Mouse (Mus musculus) midbrain, embryonic 12.5 days (tissue): ENCODE measurements around the gene Sec23b. TPM values are rescaled to one million over a fixed set of nuclear protein-coding genes. Genes with fewer than 3 reads are reported as not detected.
"Not testable (repeated sequence)": the region's sequence is repeated elsewhere in the genome, so short reads cannot be mapped to it uniquely, and the experiment has no call there.

ENCODE experiments used
- ATAC-seq: fragments of 200-750 bp; cut with Nextera tagmentation; 2 replicates; pipeline ENCODE4 v1.8.0; 2017; ENCODE audit warnings: low read depth, moderate TSS enrichment, moderate library complexity; ENCODE audit not compliant: low FRiP score
- H3K27ac ChIP-seq: fragments of 300-500 bp; sonication (generic); replicated peaks from 2 replicates; pipeline ENCODE4 v1.5.1; 2016; ENCODE audit warnings: mild to moderate bottlenecking
- H3K27me3 ChIP-seq: fragments of 300-500 bp; sonication (generic); 2 replicates; pipeline ENCODE4 v1.6.1; 2016; ENCODE audit warnings: mild to moderate bottlenecking
- H3K36me3 ChIP-seq: fragments of 300-500 bp; sonication (generic); 2 replicates; pipeline ENCODE4 v1.6.1; 2016
- H3K4me1 ChIP-seq: fragments of 300-500 bp; sonication (generic); 2 replicates; pipeline ENCODE4 v1.6.1; 2016
- H3K4me2 ChIP-seq: fragments of 300-500 bp; sonication (generic); replicated peaks from 2 replicates; pipeline ENCODE4 v1.6.1; 2016; ENCODE audit warnings: mild to moderate bottlenecking, moderate library complexity
- H3K4me3 ChIP-seq: fragments of 300-500 bp; sonication (generic); 2 replicates; pipeline ENCODE4 v1.5.1; 2016; ENCODE audit warnings: mild to moderate bottlenecking
- H3K9ac ChIP-seq: fragments of 300-500 bp; sonication (generic); replicated peaks from 2 replicates; pipeline ENCODE4 v1.6.1; 2016; ENCODE audit warnings: mild to moderate bottlenecking, moderate library complexity
- H3K9me3 ChIP-seq: fragments of 300-500 bp; sonication (generic); 2 replicates; pipeline ENCODE4 v1.6.1; 2016; ENCODE audit warnings: mild to moderate bottlenecking
- WGBS: fragments of 180-500 bp; shearing (Covaris S2); methylation state at CpG from one replicate; pipeline ENCODE4 v1.1.7; 2016; 5-methylcytosine and 5-hydroxymethylcytosine counted together
- polyA plus RNA-seq: library from polyadenylated mRNA; unstranded; fragments of >200 nt; fragmentation: Nextera tagmentation; extraction: Ambion mirVana; gene quantifications from 2 replicates; pipeline ENCODE4 v1.2.1, GENCODE M21; 2016

Gene Sec23b
- polyA plus RNA-seq, 1 experiment from 2014 or later: 109 TPM

- Histone ChIP-seq H3K4me1 (peaks cover 4% of the 10 kb centered on the region; the same call in 1 of the 2 replicates), H3K27ac (no peak overlapping the region), H3K9me3 (no peaks in the 10 kb centered on the region), H3K4me2 (no peak overlapping the region), H3K36me3 (peaks cover 45% of the 10 kb centered on the region), H3K9ac (no peak overlapping the region), H3K27me3 (no peaks in the 10 kb centered on the region), H3K4me3 (no peak overlapping the region)
- no peak for ATAC-seq
- 81% methylated on average over 4 of the region's 4 CpGs for WGBS
Measured at GRCm38 (mm10) chr2:144547559-144547958, 8.5 kb upstream of the Sec23b start.

GRCm38 (mm10) chr2:144550529-144550928 is 5.5 kb upstream of the Sec23b start, which contains the start of gene Rbbp9:
Gene Rbbp9, minus strand, starts transcription at chr2:144550869.
- Histone ChIP-seq H3K27ac (peak within 1 kb of the TSS; percentile 75), H3K4me3 (peak within 1 kb of the TSS; percentile 59)

GRCm38 (mm10) chr2:144553905-144554304 is 2.1 kb upstream of the Sec23b start:
- no peak overlapping the region for H3K9ac ChIP-seq
- WGBS: 90% methylated on average over 3 of the region's 3 CpGs
- no peak overlapping the region for H3K4me2 ChIP-seq
- no peak for ATAC-seq
- H3K27me3 ChIP-seq: no peaks in the 10 kb centered on the region
- H3K27ac ChIP-seq: no peak overlapping the region
- H3K4me1 ChIP-seq: peaks cover 19% of the 10 kb centered on the region
- H3K4me3 ChIP-seq: no peak overlapping the region
- H3K36me3 ChIP-seq: no peaks in the 10 kb centered on the region
- no peaks in the 10 kb centered on the region for H3K9me3 ChIP-seq

More at GRCm38 (mm10) chr2:144550529-144550928, 5.5 kb upstream of the Sec23b start, which contains the start of gene Rbbp9:
- Histone ChIP-seq H3K9me3 (no peaks in the 10 kb centered on the region), H3K9ac (peak within 1 kb of the TSS; percentile 69), H3K4me1 (peaks cover 7% of the 10 kb centered on the region; the same call in 1 of the 2 replicates), H3K27me3 (no peaks in the 10 kb centered on the region), H3K36me3 (peaks cover 21% of the 10 kb centered on the region), H3K4me2 (peak within 1 kb of the TSS; percentile 61)
- 0% methylated on average over 17 of the region's 17 CpGs for WGBS
- peak; percentile 99 for ATAC-seq

- Histone ChIP-seq H3K9ac (peak overlapping the region; percentile 71), H3K4me3 (peak overlapping the region; percentile 83), H3K9me3 (no peaks in the 10 kb centered on the region), H3K27me3 (no peaks in the 10 kb centered on the region), H3K4me2 (peak overlapping the region; percentile 56), H3K4me1 (peaks cover 15% of the 10 kb centered on the region), H3K36me3 (peaks cover 9% of the 10 kb centered on the region), H3K27ac (peak overlapping the region; percentile 75)
- 3% methylated on average over 14 of the region's 14 CpGs for WGBS
- no peak for ATAC-seq
Measured at GRCm38 (mm10) chr2:144555286-144555819, 676 bp upstream of the Sec23b start.

GRCm38 (mm10) chr2:144588723-144589122 is 32.7 kb downstream of the Sec23b start:
- Histone ChIP-seq H3K4me1 (no peaks in the 10 kb centered on the region), H3K27ac (no peak overlapping the region), H3K4me2 (no peak overlapping the region), H3K9me3 (no peaks in the 10 kb centered on the region), H3K27me3 (no peaks in the 10 kb centered on the region), H3K4me3 (no peak overlapping the region), H3K9ac (no peak overlapping the region), H3K36me3 (peaks cover 52% of the 10 kb centered on the region)
- WGBS: 90% methylated on average over 4 of the region's 4 CpGs
- no peak for ATAC-seq

GRCm38 (mm10) chr2:144593036-144593435 is 37.0 kb downstream of the Sec23b start:
- H3K4me1 ChIP-seq, H3K9me3 ChIP-seq, ATAC-seq, H3K4me2 ChIP-seq, H3K27ac ChIP-seq, H3K9ac ChIP-seq, H3K27me3 ChIP-seq, H3K4me3 ChIP-seq: not testable (repeated sequence)
- peaks cover 12% of the 10 kb centered on the region for H3K36me3 ChIP-seq
- 67% methylated on average over 8 of the region's 8 CpGs for WGBS

GRCm38 (mm10) chr2:144593951-144594651 is 38.1 kb downstream of the Sec23b start, which contains the start of gene Smim26:
Gene Smim26, plus strand, starts transcription at chr2:144594054.
- 4% methylated on average over 31 of the region's 31 CpGs for WGBS
- peak within 1 kb of the TSS; percentile 62 for H3K9ac ChIP-seq
- no peaks in the 10 kb centered on the region for H3K9me3 ChIP-seq
- peak; percentile 97 for ATAC-seq
- H3K36me3 ChIP-seq: peaks cover 3% of the 10 kb centered on the region; the same call in 1 of the 2 replicates
- no peak within 1 kb of the TSS for H3K27ac ChIP-seq
- peak within 1 kb of the TSS; percentile 65 for H3K4me3 ChIP-seq
- peaks cover 5% of the 10 kb centered on the region; the same call in 1 of the 2 replicates for H3K4me1 ChIP-seq
- H3K4me2 ChIP-seq: peak within 1 kb of the TSS; percentile 64
- H3K27me3 ChIP-seq: no peaks in the 10 kb centered on the region

- ATAC-seq: no peak
- H3K27me3 ChIP-seq: no peaks in the 10 kb centered on the region
- H3K4me1 ChIP-seq: peaks cover 5% of the 10 kb centered on the region; the same call in 1 of the 2 replicates
- H3K9ac ChIP-seq: no peak overlapping the region
- no peaks in the 10 kb centered on the region for H3K9me3 ChIP-seq
- 76% methylated on average over 2 of the region's 2 CpGs for WGBS
- no peak overlapping the region for H3K27ac ChIP-seq
- H3K4me3 ChIP-seq: no peak overlapping the region
- H3K36me3 ChIP-seq: no peaks in the 10 kb centered on the region
- H3K4me2 ChIP-seq: no peak overlapping the region
Measured at GRCm38 (mm10) chr2:144598006-144598405, 42.0 kb downstream of the Sec23b start.

- WGBS: 2% methylated on average over 50 of the region's 50 CpGs
- no peaks in the 10 kb centered on the region for H3K9me3 ChIP-seq
- peak within 1 kb of the TSS; percentile 65 for H3K4me2 ChIP-seq
- H3K27ac ChIP-seq: 0 out of 2 replicates have a peak within 1 kb of the TSS, but pooled peaks have one; percentile 20
- H3K4me3 ChIP-seq: peak within 1 kb of the TSS; percentile 65
- no peaks in the 10 kb centered on the region for H3K36me3 ChIP-seq
- ATAC-seq: peak; percentile 95
- peak within 1 kb of the TSS; percentile 70 for H3K9ac ChIP-seq
- no peaks in the 10 kb centered on the region for H3K27me3 ChIP-seq
- H3K4me1 ChIP-seq: no peaks in the 10 kb centered on the region
Measured at GRCm38 (mm10) chr2:144599831-144600687, 44.0 kb downstream of the Sec23b start, which contains the start of gene Dtd1. Gene Dtd1, plus strand, starts transcription at chr2:144599897.

GRCm38 (mm10) chr2:144601576-144601975 is 45.5 kb downstream of the Sec23b start:
- no peak overlapping the region for H3K4me3 ChIP-seq
- H3K36me3 ChIP-seq: no peaks in the 10 kb centered on the region
- no peak for ATAC-seq
- no peak overlapping the region for H3K9ac ChIP-seq
- no peak overlapping the region for H3K4me2 ChIP-seq
- no peaks in the 10 kb centered on the region for H3K4me1 ChIP-seq
- no peaks in the 10 kb centered on the region for H3K9me3 ChIP-seq
- H3K27me3 ChIP-seq: no peaks in the 10 kb centered on the region
- H3K27ac ChIP-seq: no peak overlapping the region
- 94% methylated on average over 1 of the region's 1 CpGs for WGBS

- no peaks in the 10 kb centered on the region for H3K36me3 ChIP-seq
- no peaks in the 10 kb centered on the region for H3K27me3 ChIP-seq
- no peaks in the 10 kb centered on the region for H3K4me1 ChIP-seq
- H3K4me3 ChIP-seq: no peak overlapping the region
- 94% methylated on average over 6 of the region's 6 CpGs for WGBS
- H3K9me3 ChIP-seq: no peaks in the 10 kb centered on the region
- H3K9ac ChIP-seq: no peak overlapping the region
- no peak for ATAC-seq
- no peak overlapping the region for H3K4me2 ChIP-seq
- H3K27ac ChIP-seq: no peak overlapping the region
Measured at GRCm38 (mm10) chr2:144613956-144614355, 57.9 kb downstream of the Sec23b start.
